Mouse (Mus musculus) heart, postnatal 0 days (tissue): ENCODE data around the gene Fut2.

Experiments
- CTCF ChIP-seq: IDR thresholded peaks from 2 replicates; pipeline ENCODE4 v1.5.1; 2016; ENCODE audit warnings: antibody characterized with exemption, control low read depth, low read depth
- EP300 ChIP-seq: IDR thresholded peaks from 2 replicates; pipeline ENCODE4 v1.6.1; 2016; ENCODE audit warnings: antibody characterized with exemption, low read depth

DNA sequence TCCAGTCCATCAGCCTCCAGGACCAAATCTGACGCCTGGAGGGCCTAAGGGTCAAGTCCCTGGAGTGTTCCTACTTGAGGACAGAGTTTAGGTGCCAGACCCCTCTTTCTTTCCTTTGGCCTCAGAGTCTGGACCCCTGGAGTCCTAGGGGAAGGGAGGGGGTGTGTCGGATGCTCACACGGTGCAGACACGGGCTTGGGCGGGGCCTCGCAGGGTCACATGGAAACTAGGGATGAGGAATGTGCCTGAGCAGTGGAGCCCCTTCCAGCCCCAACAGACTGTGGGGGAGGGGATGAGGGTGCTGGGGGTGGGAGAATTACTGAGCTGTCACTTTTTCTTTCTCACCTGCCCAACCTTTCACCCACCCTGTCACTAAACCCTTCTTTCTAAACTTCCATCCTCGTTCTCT, 39.7 kb upstream of the Fut2 start:
- TF ChIP-seq CTCF: no peak
- TF ChIP-seq EP300: no peak
